Mouse (Mus musculus) thymus, adult 18-20 months (tissue): ENCODE results near the gene Actbl2.

Experiments
- DNase-seq, 2 experiments: peaks; one replicate each; pipeline ENCODE4 v3.0.0; 2022; ENCODE audit warnings: mixed read lengths in 2 of 2

The Actbl2 gene

GRCm38 (mm10) chr13:111254713-111255112 lies at the start of gene Actbl2:
Gene Actbl2, plus strand, starts transcription at chr13:111255013.
- no peak for DNase-seq

DNA sequence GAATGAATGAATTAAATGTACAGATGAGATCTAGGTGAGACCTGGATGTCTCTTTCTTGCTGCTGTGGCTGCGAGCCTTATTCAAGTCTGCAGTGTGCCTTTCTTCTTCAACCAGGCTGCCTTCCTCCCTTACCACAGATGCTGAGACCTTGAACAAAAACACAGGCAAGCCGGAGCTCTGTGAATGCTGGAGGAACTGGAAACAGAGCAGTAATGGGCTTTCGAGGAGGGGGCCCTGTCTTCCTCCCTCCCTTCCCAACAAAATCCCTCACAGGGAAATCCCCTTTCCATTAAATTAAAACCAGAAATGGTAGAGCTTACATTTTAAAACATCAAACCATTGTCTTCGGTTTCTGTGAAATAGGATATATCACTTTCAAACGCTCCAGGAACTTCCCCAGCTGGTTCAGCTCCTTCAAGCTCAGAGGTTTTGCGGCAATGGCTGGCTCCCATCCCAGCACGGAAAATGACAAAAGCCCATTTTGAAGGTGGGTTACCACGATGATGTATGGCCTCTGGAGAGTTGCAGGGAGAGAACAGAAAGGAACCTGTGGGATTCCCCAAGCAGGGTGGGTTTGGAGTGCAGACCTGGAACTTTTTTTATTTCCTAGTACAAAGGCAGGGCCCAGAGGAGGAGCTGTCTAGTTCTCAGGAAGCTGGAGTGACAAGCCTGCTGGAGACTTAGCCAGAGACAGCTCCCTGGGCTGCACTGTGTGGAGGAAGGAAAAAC lies 44.0 kb upstream of the Actbl2 start:
- DNase-seq: no peak

DNA sequence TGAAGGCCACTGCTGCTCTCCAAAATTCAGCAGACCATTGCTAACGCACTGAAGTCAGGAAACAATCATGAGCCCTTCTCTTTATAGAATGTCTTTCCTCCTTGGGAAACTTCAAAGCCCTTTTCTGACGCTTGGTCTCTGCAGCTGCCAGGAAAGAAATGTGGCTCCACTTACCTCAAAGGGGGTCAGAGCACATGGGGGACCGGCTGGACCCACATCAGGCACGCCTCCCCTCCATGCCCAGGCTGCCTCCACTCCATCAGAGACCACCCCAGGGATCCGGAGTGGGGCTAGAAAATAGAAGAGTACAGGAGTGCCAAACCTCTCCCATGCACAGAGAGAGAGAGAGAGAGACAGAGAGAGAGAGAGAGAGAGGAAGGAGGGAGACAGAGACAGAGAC lies 26.0 kb upstream of the Actbl2 start:
- DNase-seq: no peak

- DNase-seq: no peak
Observed at GRCm38 (mm10) chr13:111229541-111229940, 25.3 kb upstream of the Actbl2 start.

DNA sequence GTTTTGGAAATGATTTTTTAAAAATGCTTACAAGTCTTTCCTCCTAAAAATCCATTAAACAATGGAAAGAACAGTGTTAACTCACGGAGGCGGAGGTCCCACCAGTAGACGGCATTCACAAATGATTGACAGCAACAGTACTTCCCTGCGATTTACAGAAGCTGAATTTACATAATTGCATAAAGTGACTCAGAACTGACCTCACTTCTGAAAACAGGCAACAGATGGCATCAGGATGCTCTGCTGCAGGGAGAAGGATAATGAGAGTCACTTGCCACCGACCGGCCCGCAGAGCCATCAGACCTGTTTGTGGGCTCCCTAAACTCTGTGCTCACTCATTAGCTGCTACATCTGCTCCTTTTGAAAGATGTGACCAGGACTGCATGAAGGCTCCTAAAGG lies 22.4 kb upstream of the Actbl2 start:
- DNase-seq: no peak

DNA sequence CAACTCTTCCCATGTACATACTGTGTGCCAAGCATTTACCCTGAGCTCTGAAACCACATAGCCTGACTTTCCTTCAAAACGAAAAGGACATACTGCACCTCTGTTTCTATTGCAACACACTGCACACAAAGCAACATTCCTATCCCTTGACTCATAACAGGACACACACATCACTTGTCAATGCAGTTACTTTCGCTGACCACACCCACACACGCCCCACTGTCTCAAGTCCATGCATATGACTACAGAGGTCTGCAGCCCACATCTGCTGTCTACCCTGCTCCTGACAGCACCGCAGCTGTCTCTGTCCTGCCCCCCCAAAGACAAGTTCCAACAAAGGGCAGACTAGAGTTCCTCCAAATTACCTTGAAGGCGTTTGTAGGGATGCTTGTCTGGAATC lies 21.5 kb upstream of the Actbl2 start:
- DNase-seq: no peak

DNA sequence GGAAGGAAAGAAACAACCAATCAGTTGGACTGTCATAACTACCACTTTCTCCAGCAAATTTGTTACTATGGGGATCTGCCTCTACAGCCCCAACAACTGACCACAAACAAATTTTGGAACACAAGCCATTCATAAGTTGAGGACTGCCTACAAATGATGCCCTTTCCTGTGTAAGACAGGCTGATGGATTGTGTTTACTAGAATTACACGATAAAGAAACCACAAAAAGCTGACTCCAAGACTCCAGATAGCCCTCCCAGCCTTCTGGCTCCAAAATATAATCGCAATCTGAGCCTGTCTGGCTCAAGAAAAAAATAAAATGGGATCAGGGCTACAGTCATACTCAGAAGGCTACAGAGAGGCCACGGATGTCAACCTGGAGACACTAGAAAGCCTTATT lies 20.2 kb upstream of the Actbl2 start:
- DNase-seq: no peak

- no peak for DNase-seq
Observed at GRCm38 (mm10) chr13:111235719-111236166, 19.1 kb upstream of the Actbl2 start.

- no peak for DNase-seq
Observed at GRCm38 (mm10) chr13:111236461-111236864, 18.4 kb upstream of the Actbl2 start.

- no peak for DNase-seq
Observed at GRCm38 (mm10) chr13:111237296-111237695, 17.5 kb upstream of the Actbl2 start.

DNA sequence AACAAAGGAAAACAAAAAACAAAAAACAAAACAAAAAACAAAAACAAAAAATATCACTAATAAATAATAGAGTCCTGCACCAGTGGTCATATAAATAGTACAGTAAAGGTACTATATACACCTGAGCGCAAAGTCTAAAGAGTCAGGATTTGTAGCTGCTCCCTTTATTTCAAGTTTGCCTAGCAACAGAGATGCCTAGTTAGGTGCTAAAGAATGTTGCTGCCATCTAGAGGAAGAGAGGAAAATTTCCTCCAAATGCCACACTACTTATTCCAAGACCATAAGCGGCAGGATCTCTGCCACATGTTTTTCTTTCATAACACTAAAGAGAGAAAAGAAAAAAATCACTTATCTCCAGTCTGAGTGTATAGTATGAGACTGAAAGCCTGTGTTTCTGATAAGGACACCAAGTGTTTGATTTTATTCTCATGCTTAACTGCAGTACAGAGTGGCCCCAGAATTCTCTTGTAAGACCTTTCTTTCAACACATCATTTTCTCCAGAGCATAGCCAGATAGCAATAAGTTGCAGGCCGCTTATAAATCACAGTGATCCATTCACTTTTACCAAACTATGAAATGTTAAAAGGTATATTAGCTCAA lies 16.8 kb upstream of the Actbl2 start:
- DNase-seq: no peak

- DNase-seq: no peak
Observed at GRCm38 (mm10) chr13:111251106-111251505, 3.7 kb upstream of the Actbl2 start.

- no peak for DNase-seq
Observed at GRCm38 (mm10) chr13:111251795-111252194, 3.0 kb upstream of the Actbl2 start.

- DNase-seq: no peak
Observed at GRCm38 (mm10) chr13:111258016-111258415, 3.2 kb downstream of the Actbl2 start.

DNA sequence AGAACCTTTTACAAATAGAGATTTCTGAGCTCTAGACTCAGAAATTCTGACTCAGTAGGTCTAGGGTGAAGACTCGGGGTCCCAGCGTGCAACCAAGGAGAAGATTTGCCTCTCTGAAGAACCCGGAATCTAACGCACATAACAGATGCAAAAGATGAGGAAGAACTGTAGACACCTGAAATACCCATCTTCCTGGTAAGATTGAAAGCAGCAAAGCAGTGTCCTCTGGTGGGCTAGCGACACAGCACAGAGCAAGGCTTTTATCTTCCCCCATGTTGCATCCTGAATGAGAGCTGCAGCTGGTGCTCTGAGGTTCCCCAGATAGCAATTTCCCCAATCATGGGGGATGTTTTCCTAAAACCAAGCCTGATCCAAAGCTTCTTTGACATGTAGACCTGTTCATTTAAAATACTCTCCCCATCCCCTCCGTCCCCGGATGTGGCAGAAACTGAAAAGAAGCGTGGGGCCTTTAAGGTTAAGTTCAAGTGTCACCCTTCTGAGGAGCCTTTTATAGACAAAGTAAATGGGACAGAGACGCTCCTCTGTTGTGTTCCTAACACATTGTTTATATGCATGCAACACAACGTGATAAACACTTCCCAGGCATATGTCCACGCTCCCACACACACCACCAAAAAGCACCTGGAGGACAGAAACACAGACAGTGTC lies 3.7 kb downstream of the Actbl2 start:
- DNase-seq: no peak

DNA sequence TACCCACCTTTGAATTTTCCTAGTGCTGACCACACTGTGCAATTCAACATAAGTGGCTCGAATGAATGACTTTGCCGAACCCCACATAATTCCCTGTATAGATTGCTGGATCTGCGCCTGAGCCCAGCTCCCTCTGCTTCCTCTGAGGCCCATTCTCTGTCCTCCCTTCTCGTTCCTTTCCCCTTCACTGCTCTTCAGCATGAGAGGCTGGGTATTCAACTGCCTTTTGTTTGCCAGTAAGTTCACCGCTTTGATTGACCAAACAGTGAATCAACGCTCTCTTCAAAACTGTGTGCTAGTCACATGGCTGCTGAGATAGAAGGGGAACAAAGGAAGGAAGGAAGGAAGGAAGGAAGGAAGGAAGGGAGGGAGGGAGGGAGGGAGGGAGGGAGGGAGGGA lies 4.3 kb downstream of the Actbl2 start:
- no peak for DNase-seq

- DNase-seq: no peak
Observed at GRCm38 (mm10) chr13:111259711-111260110, 4.9 kb downstream of the Actbl2 start.

DNA sequence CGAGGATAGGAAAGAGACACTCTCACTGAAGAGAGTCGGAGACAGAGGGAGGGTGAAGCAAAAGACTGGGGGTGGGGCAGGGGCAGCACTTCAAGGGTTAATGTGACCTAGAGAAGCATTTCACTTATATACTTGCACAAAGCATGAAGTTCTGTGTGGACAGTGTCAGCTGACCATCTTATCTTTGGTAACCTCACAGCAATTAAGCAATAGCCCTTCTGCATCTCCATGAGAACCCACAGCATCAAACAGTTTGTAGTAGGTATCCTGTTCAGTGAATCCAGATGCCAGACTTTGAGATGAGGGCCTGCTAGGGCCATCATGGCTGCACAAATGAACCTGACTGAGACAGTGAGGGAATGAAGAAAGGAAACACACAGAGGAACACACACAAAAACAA lies 8.4 kb downstream of the Actbl2 start:
- DNase-seq: no peak

DNA sequence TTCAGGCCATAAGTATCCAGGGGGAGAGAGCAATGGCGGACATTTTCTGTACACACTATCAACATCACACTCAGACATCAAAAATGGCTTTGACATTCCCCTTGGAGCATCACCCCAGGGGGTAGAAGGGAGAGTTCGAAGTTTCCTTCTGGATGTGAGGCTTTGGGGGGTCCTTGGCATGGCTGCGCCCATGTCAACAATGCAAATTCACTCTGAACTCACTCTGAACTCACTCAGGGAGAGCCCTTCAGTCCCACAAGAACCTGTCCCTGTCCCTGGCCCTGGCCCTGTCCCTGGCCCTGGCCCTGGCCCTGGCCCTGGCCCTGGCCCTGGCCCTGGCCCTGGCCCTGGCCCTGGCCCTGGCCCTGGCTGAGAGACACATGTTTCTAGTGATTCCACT lies 8.9 kb downstream of the Actbl2 start:
- no peak for DNase-seq

- no peak for DNase-seq
Observed at GRCm38 (mm10) chr13:111265231-111266000, 10.6 kb downstream of the Actbl2 start.

DNA sequence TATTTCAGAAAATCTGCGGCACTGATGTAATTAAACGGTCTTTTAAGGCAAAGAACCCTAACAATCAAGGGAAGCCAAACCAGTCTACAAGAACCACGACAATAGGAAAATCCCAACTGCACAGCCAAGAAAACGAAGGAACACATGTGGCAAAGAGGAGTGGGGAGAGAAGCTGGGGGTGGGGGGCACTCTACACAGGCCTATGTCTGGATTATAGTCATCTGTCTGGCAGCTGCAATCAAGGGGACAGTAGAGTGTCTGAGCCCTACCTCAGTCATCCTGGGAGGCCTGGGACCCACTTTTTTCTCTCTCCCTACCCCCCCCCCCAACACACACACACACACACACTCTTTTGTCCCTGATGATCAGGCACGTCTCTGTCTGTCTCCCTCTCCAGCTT lies 12.0 kb downstream of the Actbl2 start:
- no peak for DNase-seq

- no peak for DNase-seq
Observed at GRCm38 (mm10) chr13:111268992-111269391, 14.2 kb downstream of the Actbl2 start.

- no peak for DNase-seq
Observed at GRCm38 (mm10) chr13:111269789-111270335, 15.0 kb downstream of the Actbl2 start.
